Mouse (Mus musculus): ENCODE results near the gene Grid2.

- TF ChIP-seq POU5F1 (IDR thresholded peaks at IDR 0.05; ENCODE audit: borderline replicate concordance, low read length) (no peak), CTCF (conservative IDR thresholded peaks at IDR 0.05; ENCODE audit: low read length) (no peak), NANOG (IDR thresholded peaks at IDR 0.05; ENCODE audit: borderline replicate concordance, low read length) (no peak)
Measured at GRCm38 (mm10) chr6:64427658-64428057, 1172.0 kb downstream of the Grid2 start.

All from E14TG2a.4 (cell line).